ENCODE assay signal across 12 mouse cellular contexts in the genomic region with DNA sequence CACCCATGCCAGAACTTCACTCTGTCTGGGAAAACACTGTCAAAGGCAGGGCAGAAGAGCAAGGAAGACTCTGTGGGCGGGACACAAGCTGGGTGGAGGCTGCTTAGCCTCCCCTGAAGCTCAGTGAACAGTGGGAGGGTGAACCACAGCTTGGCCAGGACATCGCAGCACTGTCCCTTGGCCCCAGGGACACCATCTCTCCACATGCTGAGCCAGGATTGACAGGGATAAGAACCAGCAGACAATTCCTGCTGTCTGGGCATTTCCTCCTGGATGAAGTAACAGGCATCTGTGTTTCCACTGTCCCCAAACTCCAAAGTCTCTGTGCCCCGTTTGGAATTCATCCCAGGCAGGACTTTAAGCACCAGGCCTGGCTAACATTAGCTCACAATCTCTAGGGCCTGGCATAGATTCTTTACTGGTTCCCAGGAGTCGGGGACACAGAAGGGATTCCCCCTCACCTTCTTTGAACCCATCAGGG.
DNase-seq lines count a peak whose midpoint lies in the region; ATAC-seq and TF ChIP-seq lines count a peak whose summit lies in the region.
"Had no signal": no experiment of that assay in that cellular context is flagged by ENCODE, and none has a peak within 500 bp of the region (broad histone marks: within the 10 kb centered on the region; RNA-seq: fewer than 3 reads in every experiment).

No protein-coding gene starts in this region.

- no peak overlapping the region for H3K4me3 ChIP-seq in gastrocnemius, adult 2 months

- intact Hi-C loops in gastrocnemius, adult 2 months (cut with DNase I) = no loop called here
- intact Hi-C loops in gastrocnemius, postnatal 14 days (cut with DNase I; ENCODE audit: low total_unique reads) = no loop called here

- ATAC-seq in monocyte, adult 5-6 weeks (replicated peaks; ENCODE audit: insufficient number of reproducible peaks, low FRiP score, low TSS enrichment, poor library complexity, severe bottlenecking) = no peak
- ATAC-seq: midbrain, embryonic 16.5 days; Patski had no signal

- no peak for TF ChIP-seq CTCF in gastrocnemius, adult 2 months (IDR thresholded peaks at IDR 0.05)

- peak overlapping the region; percentile 0; the same call in 1 of the 2 replicates for H3K27ac ChIP-seq in gastrocnemius, adult 2 months
- H3K27ac ChIP-seq: kidney, postnatal 0 days had no signal

- no peak for DNase-seq in gastrocnemius, adult 2 months
- DNase-seq in gastrocnemius, postnatal 14 days = no peak
- peak; percentile 38 for DNase-seq in urinary bladder, postnatal 14 days (ENCODE audit: low spot score)
- DNase-seq in urinary bladder, postnatal 25 days (ENCODE audit: low spot score) = no peak
- peak; percentile 35 for DNase-seq in kidney, postnatal 14 days
- no peak for DNase-seq in embryo, embryonic 9.5 days (ENCODE audit: extremely low spot score)
- no peak for DNase-seq in right cerebral cortex, adult 18-20 months
- DNase-seq: liver had no signal

Comparison
In these comparisons a context has a peak if more than half of its experiments do, and no peak if none do; other contexts are left out.
1. DNase-seq: peak in urinary bladder, postnatal 14 days (single experiment) and kidney, postnatal 14 days (single experiment); none in gastrocnemius, adult 2 months (single experiment), gastrocnemius, postnatal 14 days (single experiment), urinary bladder, postnatal 25 days (single experiment), embryo, embryonic 9.5 days (single experiment) and right cerebral cortex, adult 18-20 months (single experiment).